Mouse (Mus musculus) small intestine, adult 10 weeks (tissue): ENCODE data around the gene Poc1b. TPM values are rescaled to one million over a fixed set of nuclear protein-coding genes. Genes with fewer than 3 reads are reported as not detected.

ENCODE experiments used
- polyA plus RNA-seq: library from polyadenylated mRNA; stranded (reverse); fragments of 350-450 nt; fragmentation: Illumina TruSeq; extraction: RNeasy Lipid Tissue Mini Kit (QIAGEN cat#74804); gene quantifications from one replicate; pipeline ENCODE4 v1.2.3, GENCODE M21; 2014; ENCODE audit warnings: low replicate concordance

Gene Poc1b
- 18.1 TPM for polyA plus RNA-seq

GRCm38 (mm10) chr10:99106703-99107631 lies at the start of gene Poc1b:
Gene Poc1b, plus strand, starts transcription at chr10:99107036.

GRCm38 (mm10) chr10:99107964-99108363 lies 1.1 kb downstream of the Poc1b start, which contains the start of gene Galnt4:
Gene Galnt4, plus strand, starts transcription at chr10:99108159.

GRCm38 (mm10) chr10:99126225-99126624 lies 19.4 kb downstream of the Poc1b start, which contains the start of gene Phxr2:
Gene Phxr2, minus strand, starts transcription at chr10:99126325.

Other genes starting within 250 kb of the Poc1b start
- gene Atp2b1, start 192.6 kb upstream of the Poc1b start, polyA plus RNA-seq = 177 TPM
- 78.6 TPM for gene Galnt4, start 1.1 kb downstream of the Poc1b start, polyA plus RNA-seq
- not detected for gene Phxr2, start 19.3 kb downstream of the Poc1b start, polyA plus RNA-seq
- gene Dusp6, start 156.2 kb downstream of the Poc1b start, polyA plus RNA-seq = 108 TPM